Mouse (Mus musculus): Measurements from ENCODE around the gene Nuak1. TPM values are rescaled to one million over a fixed set of nuclear protein-coding genes. Genes with fewer than 3 reads are reported as not detected.

The Nuak1 gene
- polyA plus RNA-seq, 1 experiment from 2014 or later: 3.5 TPM

DNA sequence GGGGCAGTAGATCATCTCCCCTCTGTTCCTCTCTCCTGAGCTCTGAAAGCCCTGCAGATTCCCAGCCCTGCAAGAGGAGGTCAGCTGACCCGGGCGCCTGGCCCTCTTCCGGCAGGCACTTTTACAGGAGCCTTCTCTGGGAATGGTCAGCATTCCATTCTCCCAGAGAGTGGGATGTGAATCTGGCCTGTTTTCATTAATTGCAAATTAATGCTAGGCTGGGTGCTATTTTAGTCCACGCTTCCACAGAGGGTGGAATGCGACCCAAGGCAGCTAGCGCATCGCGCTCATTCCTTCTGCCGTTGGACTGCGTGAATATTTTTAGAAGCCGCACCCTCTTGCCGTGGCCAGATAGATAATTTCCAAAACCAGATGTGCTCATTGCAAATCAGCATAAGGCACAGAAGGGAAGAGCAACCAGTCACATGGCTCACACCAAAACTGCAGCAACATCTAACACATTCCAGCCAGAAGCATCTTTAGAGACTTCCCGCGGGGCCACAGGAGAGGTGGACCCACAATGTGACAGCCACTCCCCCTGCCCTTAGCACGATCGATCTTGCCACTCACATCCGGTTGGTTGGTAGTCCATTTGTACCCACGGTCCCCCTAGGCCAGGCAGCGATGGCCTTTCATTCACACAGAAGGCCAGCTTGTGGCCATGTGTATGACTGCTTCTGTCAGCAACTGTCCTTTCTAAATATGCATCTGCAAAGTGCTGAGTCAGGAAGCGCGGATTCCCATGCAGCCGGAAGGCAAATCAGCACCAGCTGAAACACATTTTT is 51.8 kb downstream of the Nuak1 start:
- Histone ChIP-seq H3K9ac (no peak overlapping the region), H3K4me1 (peaks cover 73% of the 10 kb centered on the region), H3K27me3 (no peaks in the 10 kb centered on the region), H3K36me3 (no peaks in the 10 kb centered on the region; the same call in 1 of the 2 replicates), H3K4me3 (no peak overlapping the region), H3K27ac (peak overlapping the region; percentile 43; the same call in 1 of the 2 replicates), H3K4me2 (replicated peaks) (peak overlapping the region; percentile 16; the same call in 1 of the 2 replicates), H3K9me3 (no peaks in the 10 kb centered on the region)
- WGBS: 30% methylated on average over 22 of the region's 22 CpGs
- ATAC-seq (ENCODE audit: insufficient number of reproducible peaks, insufficient read depth, low FRiP score, low TSS enrichment): no peak

GRCm38 (mm10) chr10:84387338-84387737 is 53.1 kb downstream of the Nuak1 start:
- H3K4me1 ChIP-seq: peaks cover 75% of the 10 kb centered on the region
- no peak overlapping the region for H3K4me3 ChIP-seq
- H3K9ac ChIP-seq: no peak overlapping the region
- H3K27me3 ChIP-seq: no peaks in the 10 kb centered on the region
- H3K9me3 ChIP-seq: no peaks in the 10 kb centered on the region
- no peak overlapping the region for H3K27ac ChIP-seq
- ATAC-seq (ENCODE audit: insufficient number of reproducible peaks, insufficient read depth, low FRiP score, low TSS enrichment): no peak
- WGBS: 29% methylated on average over 4 of the region's 4 CpGs
- H3K36me3 ChIP-seq: no peaks in the 10 kb centered on the region
- no peak overlapping the region for H3K4me2 ChIP-seq (replicated peaks)

DNA sequence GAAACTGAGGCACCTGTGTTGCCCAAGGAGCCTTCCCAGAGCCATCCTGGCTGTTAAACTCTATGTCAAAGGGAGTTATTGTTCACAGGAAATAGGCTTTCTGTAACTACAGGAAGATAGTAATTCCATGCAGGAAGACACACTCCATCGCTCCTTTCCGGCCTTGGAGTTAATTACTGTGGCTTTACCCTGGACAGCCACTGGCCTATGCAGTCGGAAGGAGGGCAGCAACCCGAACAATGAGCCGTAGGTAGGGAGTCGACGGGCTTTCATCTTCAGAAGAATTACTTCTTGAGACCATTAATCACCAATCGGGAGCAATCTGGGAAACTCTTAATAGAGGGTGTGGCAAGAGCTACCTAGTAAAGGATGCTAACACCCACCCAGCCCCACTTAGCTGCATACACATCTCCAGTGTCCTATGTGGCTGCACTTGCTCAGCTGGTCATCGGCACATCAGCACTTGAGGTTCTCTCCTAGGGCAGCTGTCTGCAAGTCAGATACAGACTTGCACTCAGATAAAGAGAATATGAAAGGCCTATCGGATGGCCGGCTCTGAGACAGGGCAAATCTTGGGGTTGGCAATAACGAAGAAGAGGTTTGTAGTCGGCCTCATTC is 53.7 kb downstream of the Nuak1 start:
- Histone ChIP-seq H3K9ac (no peak overlapping the region), H3K27me3 (no peaks in the 10 kb centered on the region), H3K4me3 (no peak overlapping the region), H3K4me1 (peaks cover 72% of the 10 kb centered on the region), H3K27ac (no peak overlapping the region), H3K4me2 (replicated peaks) (no peak overlapping the region), H3K36me3 (no peaks in the 10 kb centered on the region), H3K9me3 (no peaks in the 10 kb centered on the region)
- 62% methylated on average over 13 of the region's 13 CpGs for WGBS
- no peak for ATAC-seq (ENCODE audit: insufficient number of reproducible peaks, insufficient read depth, low FRiP score, low TSS enrichment)

DNA sequence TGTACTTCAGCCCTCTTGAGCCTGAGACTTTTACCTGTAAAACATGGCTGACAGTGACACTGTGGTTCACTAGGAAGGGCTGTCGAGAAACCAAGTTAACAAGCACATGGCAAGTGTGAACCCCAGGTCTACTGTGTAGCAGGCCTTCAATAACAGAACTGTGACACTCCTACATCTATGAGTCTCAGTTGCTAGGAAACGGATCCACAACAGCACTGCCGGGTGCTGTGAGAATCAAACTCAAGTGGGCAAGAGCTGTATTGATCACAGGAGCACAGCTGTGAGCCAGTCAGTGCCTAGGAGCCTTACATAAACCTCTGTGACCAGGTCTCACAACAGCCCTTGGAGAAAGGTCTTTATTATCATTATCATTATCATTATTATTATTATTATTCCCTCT is 54.2 kb downstream of the Nuak1 start:
- no peak overlapping the region for H3K27ac ChIP-seq
- H3K36me3 ChIP-seq: no peaks in the 10 kb centered on the region
- no peak overlapping the region for H3K4me3 ChIP-seq
- 76% methylated on average over 3 of the region's 3 CpGs for WGBS
- peaks cover 72% of the 10 kb centered on the region for H3K4me1 ChIP-seq
- H3K4me2 ChIP-seq (replicated peaks): no peak overlapping the region
- no peaks in the 10 kb centered on the region for H3K9me3 ChIP-seq
- no peak overlapping the region for H3K9ac ChIP-seq
- no peak for ATAC-seq (ENCODE audit: insufficient number of reproducible peaks, insufficient read depth, low FRiP score, low TSS enrichment)
- no peaks in the 10 kb centered on the region for H3K27me3 ChIP-seq

DNA sequence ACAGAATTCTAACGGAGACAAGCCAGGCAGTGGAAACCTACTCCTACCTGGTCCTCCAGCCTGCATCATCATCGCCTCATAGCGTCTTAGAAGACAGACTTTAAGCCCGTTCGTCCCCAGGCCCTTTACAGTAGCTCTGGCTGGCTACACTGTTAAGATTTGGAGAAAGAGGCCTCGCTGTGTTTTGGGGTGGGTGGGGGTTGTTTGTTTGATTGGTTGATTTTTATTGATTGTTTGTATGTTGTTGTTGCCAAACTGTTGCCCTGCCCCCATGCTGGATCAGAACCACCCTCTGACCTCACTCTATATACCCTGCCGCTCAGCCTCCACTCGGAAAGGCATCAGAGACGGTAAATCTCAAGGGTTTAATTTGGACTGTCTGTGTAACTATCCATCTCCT is 55.6 kb downstream of the Nuak1 start:
- H3K4me3 ChIP-seq: no peak overlapping the region
- no peak overlapping the region for H3K9ac ChIP-seq
- ATAC-seq (ENCODE audit: insufficient number of reproducible peaks, insufficient read depth, low FRiP score, low TSS enrichment): no peak
- H3K4me1 ChIP-seq: peaks cover 68% of the 10 kb centered on the region
- WGBS: 75% methylated on average over 9 of the region's 9 CpGs
- H3K27ac ChIP-seq: no peak overlapping the region
- H3K36me3 ChIP-seq: 0 out of 2 replicates have a peak, but pooled peaks cover 4% of the 10 kb centered on the region
- no peaks in the 10 kb centered on the region for H3K27me3 ChIP-seq
- no peaks in the 10 kb centered on the region for H3K9me3 ChIP-seq
- H3K4me2 ChIP-seq (replicated peaks): no peak overlapping the region

DNA sequence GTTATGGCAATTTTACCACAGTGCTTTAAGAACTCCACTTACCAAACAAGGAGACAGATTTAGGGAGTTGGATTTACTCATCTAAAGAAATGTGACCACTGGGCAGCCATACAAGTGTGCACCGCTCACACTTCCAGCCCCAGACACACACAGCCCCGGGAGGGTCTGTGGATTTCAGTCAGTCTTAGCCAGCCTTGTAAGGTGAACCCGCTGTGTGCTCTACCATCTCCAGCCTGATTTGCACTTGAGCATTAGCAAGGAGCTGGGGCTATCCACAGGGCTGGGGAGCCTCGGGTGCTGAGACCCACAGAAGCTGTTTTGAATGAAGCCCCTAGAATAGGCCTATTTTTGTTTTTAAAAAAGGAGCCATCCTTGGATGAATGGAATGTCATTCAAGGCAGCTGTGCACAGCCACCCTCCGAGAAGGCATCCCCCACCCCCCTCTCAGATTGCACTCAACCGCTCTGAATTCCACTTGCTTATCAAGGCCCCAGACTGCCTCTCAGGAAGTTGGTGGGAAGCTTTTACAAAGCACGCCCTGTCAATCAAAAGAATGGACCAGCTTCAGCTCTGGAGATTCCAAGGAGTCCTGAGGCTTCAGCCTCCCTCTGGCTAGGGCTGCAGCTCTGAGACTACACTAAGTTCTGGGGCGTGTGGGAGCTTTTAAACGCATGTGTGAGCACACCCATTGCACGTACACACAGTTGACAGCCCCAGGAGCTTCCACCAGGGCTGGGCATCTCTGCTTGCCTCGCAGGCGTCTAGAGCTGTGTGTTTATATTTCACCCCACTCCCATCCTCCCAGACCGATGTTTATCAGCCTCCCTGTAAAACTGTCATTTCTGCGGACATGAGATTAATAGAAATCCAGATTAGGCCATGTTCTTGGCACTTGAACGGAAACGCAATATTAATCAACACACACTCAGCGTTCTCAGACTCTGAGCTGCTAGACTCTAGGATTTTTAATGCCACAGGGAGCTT is 57.2 kb downstream of the Nuak1 start:
- 0 out of 2 replicates have a peak overlapping the region, but pooled peaks have one; percentile 0 for H3K4me2 ChIP-seq (replicated peaks)
- H3K4me3 ChIP-seq: no peak overlapping the region
- peaks cover 52% of the 10 kb centered on the region for H3K4me1 ChIP-seq
- H3K36me3 ChIP-seq: peaks cover 7% of the 10 kb centered on the region; the same call in 1 of the 2 replicates
- H3K9me3 ChIP-seq: no peaks in the 10 kb centered on the region
- peak overlapping the region; percentile 81 for H3K27ac ChIP-seq
- 16% methylated on average over 17 of the region's 17 CpGs for WGBS
- peak; percentile 71 for ATAC-seq (ENCODE audit: insufficient number of reproducible peaks, insufficient read depth, low FRiP score, low TSS enrichment)
- no peak overlapping the region for H3K9ac ChIP-seq
- H3K27me3 ChIP-seq: no peaks in the 10 kb centered on the region

DNA sequence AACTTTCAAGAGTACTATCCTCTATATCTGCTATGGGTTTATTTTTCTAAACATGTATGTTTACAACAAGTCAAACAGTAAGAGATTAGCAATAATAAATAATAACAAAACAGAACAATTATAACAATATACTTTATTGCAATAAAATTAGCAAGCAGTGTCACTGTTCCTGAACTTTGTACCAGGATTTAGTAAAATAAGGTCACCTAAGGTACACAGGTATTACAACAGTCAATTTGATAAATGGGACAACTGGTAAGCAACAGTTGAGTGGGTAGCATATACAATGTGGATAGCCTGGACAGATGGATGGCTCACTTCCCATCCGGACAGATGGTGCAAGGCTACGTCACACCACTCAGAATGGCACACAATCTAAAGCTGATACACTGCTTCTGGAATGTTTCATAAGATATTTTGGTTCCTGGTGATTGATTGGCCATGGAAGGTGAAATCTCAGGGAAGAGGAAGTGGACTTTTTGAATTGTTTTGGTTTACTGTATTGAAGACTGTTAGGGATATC is 59.1 kb downstream of the Nuak1 start:
- no peak overlapping the region for H3K4me3 ChIP-seq
- no peak overlapping the region for H3K9ac ChIP-seq
- peaks cover 12% of the 10 kb centered on the region for H3K36me3 ChIP-seq
- H3K9me3 ChIP-seq: no peaks in the 10 kb centered on the region
- H3K27me3 ChIP-seq: no peaks in the 10 kb centered on the region
- WGBS: 93% methylated on average over 2 of the region's 2 CpGs
- no peak overlapping the region for H3K4me2 ChIP-seq (replicated peaks)
- no peak for ATAC-seq (ENCODE audit: insufficient number of reproducible peaks, insufficient read depth, low FRiP score, low TSS enrichment)
- H3K27ac ChIP-seq: no peak overlapping the region
- H3K4me1 ChIP-seq: peaks cover 35% of the 10 kb centered on the region

GRCm38 (mm10) chr10:84379366-84379765 is 61.0 kb downstream of the Nuak1 start:
- Histone ChIP-seq H3K9me3 (no peaks in the 10 kb centered on the region), H3K4me1 (peaks cover 19% of the 10 kb centered on the region), H3K27ac (no peak overlapping the region), H3K4me2 (replicated peaks) (no peak overlapping the region), H3K9ac (no peak overlapping the region), H3K27me3 (no peaks in the 10 kb centered on the region), H3K4me3 (no peak overlapping the region), H3K36me3 (peaks cover 24% of the 10 kb centered on the region)
- no peak for ATAC-seq (ENCODE audit: insufficient number of reproducible peaks, insufficient read depth, low FRiP score, low TSS enrichment)
- 96% methylated on average over 1 of the region's 1 CpGs for WGBS

DNA sequence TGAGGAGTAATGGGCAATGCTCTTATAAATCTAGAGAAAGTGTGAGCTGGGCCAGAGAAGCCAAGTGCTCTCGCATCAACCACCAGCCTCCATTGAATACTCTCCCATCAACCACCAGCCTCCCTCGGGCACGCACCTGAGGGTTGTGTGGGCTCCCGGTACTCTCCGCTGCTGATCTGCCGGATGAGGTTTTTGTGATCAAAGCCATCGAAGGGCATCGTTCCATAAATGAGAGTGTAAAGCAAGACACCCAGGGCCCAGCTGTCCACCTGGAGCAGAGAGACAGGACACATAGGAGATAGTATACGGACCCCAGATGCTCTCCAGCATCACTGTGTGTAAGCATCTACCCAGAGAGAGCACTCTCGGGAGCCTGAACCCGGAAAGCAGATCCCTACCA is 62.4 kb downstream of the Nuak1 start:
- no peaks in the 10 kb centered on the region for H3K27me3 ChIP-seq
- no peak overlapping the region for H3K4me2 ChIP-seq (replicated peaks)
- peaks cover 34% of the 10 kb centered on the region for H3K36me3 ChIP-seq
- no peak for ATAC-seq (ENCODE audit: insufficient number of reproducible peaks, insufficient read depth, low FRiP score, low TSS enrichment)
- 94% methylated on average over 11 of the region's 11 CpGs for WGBS
- no peak overlapping the region for H3K9ac ChIP-seq
- H3K9me3 ChIP-seq: no peaks in the 10 kb centered on the region
- peaks cover 5% of the 10 kb centered on the region; the same call in 1 of the 2 replicates for H3K4me1 ChIP-seq
- H3K27ac ChIP-seq: no peak overlapping the region
- no peak overlapping the region for H3K4me3 ChIP-seq

DNA sequence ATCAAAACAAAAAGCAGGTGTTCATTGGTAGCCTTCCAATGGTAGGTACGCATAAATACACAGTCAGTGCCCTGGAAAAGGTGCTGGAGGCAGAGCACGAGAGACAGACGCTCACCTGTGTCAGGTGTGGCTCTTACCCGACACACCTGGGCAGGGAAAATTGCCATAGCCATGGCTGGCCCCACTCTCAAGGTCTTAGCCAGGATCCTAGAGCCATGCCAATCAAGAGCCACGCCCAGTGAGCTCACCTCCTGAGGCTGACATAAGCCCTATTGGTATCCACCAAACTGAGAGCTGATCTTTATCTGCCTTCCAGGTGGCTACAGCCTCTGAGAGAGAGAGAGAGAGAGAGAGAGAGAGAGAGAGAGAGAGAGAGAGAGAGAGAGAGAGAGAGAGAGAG is 64.1 kb downstream of the Nuak1 start:
- Histone ChIP-seq H3K4me1 (peaks cover 11% of the 10 kb centered on the region; the same call in 1 of the 2 replicates), H3K36me3 (peaks cover 34% of the 10 kb centered on the region), H3K9ac (no peak overlapping the region), H3K4me3 (no peak overlapping the region), H3K9me3 (no peaks in the 10 kb centered on the region), H3K27ac (no peak overlapping the region), H3K27me3 (no peaks in the 10 kb centered on the region), H3K4me2 (replicated peaks) (no peak overlapping the region)
- ATAC-seq (ENCODE audit: insufficient number of reproducible peaks, insufficient read depth, low FRiP score, low TSS enrichment): no peak
- 81% methylated on average over 5 of the region's 5 CpGs for WGBS

- Histone ChIP-seq H3K4me1 (peaks cover 11% of the 10 kb centered on the region; the same call in 1 of the 2 replicates), H3K36me3 (peaks cover 32% of the 10 kb centered on the region), H3K27me3 (no peaks in the 10 kb centered on the region), H3K4me2 (replicated peaks) (no peak overlapping the region), H3K9ac (no peak overlapping the region), H3K9me3 (no peaks in the 10 kb centered on the region), H3K4me3 (no peak overlapping the region), H3K27ac (no peak overlapping the region)
- 93% methylated on average over 18 of the region's 18 CpGs for WGBS
- no peak for ATAC-seq (ENCODE audit: insufficient number of reproducible peaks, insufficient read depth, low FRiP score, low TSS enrichment)
Measured at GRCm38 (mm10) chr10:84374996-84375395, 65.4 kb downstream of the Nuak1 start.

All from embryonic facial prominence, embryonic 12.5 days (tissue).